Mouse (Mus musculus) liver, adult 2 months (tissue): ENCODE measurements around the gene Tnp2. TPM values are rescaled to one million over a fixed set of nuclear protein-coding genes. Genes with fewer than 3 reads are reported as not detected.

Source experiments
- DNase-seq: peaks from one replicate; pipeline ENCODE4 v3.0.0-alpha.2; 2011; ENCODE audit warnings: low read depth, low spot score; ENCODE audit errors: extremely low read depth
- H3K27ac ChIP-seq: fragments of 200-500 bp; replicated peaks from 2 replicates; pipeline ENCODE4 v1.5.1; 2012; ENCODE audit warnings: low read depth, mild to moderate bottlenecking, control low read depth, inconsistent platforms, low read length; ENCODE audit not compliant: insufficient read depth
- H3K27me3 ChIP-seq: fragments of 200-500 bp; 2 replicates; pipeline ENCODE4 v1.6.1; 2012; ENCODE audit warnings: mild to moderate bottlenecking, moderate library complexity, low read length, inconsistent platforms; ENCODE audit not compliant: control insufficient read depth, insufficient read depth
- H3K36me3 ChIP-seq: fragments of 200-500 bp; 2 replicates; pipeline ENCODE4 v1.6.1; 2012; ENCODE audit warnings: low read length, inconsistent platforms; ENCODE audit not compliant: control insufficient read depth, insufficient read depth
- H3K4me1 ChIP-seq: fragments of 200-500 bp; 2 replicates; pipeline ENCODE4 v1.6.1; 2011; ENCODE audit warnings: low read length; ENCODE audit not compliant: control insufficient read depth, insufficient read depth
- H3K4me3 ChIP-seq: fragments of 200-500 bp; 2 replicates; pipeline ENCODE4 v1.5.1; 2011; ENCODE audit warnings: low read depth, mild to moderate bottlenecking, control low read depth, low read length, moderate library complexity; ENCODE audit not compliant: insufficient read depth
- H3K79me2 ChIP-seq: fragments of 200-500 bp; 2 replicates; pipeline ENCODE4 v1.6.1; 2012; ENCODE audit warnings: inconsistent platforms, mild to moderate bottlenecking, low read length, moderate library complexity; ENCODE audit not compliant: control insufficient read depth, insufficient read depth
- H3K9ac ChIP-seq: fragments of 200-500 bp; 2 replicates; pipeline ENCODE4 v1.6.1; 2012; ENCODE audit warnings: low read depth, mild to moderate bottlenecking, control low read depth, inconsistent platforms, low read length
- CTCF ChIP-seq: fragments of 200-500 bp; IDR thresholded peaks from 2 replicates; pipeline ENCODE4 v1.5.1; 2011; ENCODE audit warnings: low read depth, low read length, control low read depth
- POLR2A ChIP-seq: fragments of 200-500 bp; IDR thresholded peaks from 2 replicates; pipeline ENCODE4 v1.6.1; 2011; ENCODE audit warnings: low read length, control low read depth; ENCODE audit not compliant: insufficient read depth; ENCODE audit errors: extremely low read depth
- WGBS: fragments of 180-500 bp; shearing (Covaris S2); methylation state at CpG from one replicate; pipeline ENCODE4 v1.1.7; 2018; 5-methylcytosine and 5-hydroxymethylcytosine counted together
- polyA plus RNA-seq: library from polyadenylated mRNA; depleted of rRNA; stranded (reverse); fragments of >200 nt; gene quantifications from 2 replicates; pipeline ENCODE4 v1.2.3, GENCODE M21; 2012; rRNA removed
- total RNA-seq: library from RNA; depleted of rRNA; stranded (reverse); fragments of >200 nt; gene quantifications from 2 replicates; pipeline ENCODE4 v1.2.3, GENCODE M21; 2014; rRNA removed

Gene Tnp2
- total RNA-seq (not detected in 2 replicates), polyA plus RNA-seq (0.87 TPM in 1 of 2 replicates, not detected in the other)

- 75% methylated on average over 16 of the region's 16 CpGs for WGBS
- Histone ChIP-seq H3K36me3 (no peaks in the 10 kb centered on the region), H3K27ac (no peak within 1 kb of the TSS), H3K4me3 (no peak within 1 kb of the TSS), H3K27me3 (0 out of 2 replicates have a peak, but pooled peaks cover 5% of the 10 kb centered on the region), H3K4me1 (no peaks in the 10 kb centered on the region), H3K9ac (no peak within 1 kb of the TSS), H3K79me2 (no peaks in the 10 kb centered on the region)
- TF ChIP-seq POLR2A (no peak), CTCF (no peak)
- no peak for DNase-seq
Measured at GRCm38 (mm10) chr16:10788271-10788670, at the start of gene Tnp2. Gene Tnp2, minus strand, starts transcription at chr16:10788660.

- no peak for DNase-seq
- H3K9ac ChIP-seq, result no peak overlapping the region
- H3K36me3 ChIP-seq, result no peaks in the 10 kb centered on the region
- H3K79me2 ChIP-seq, result no peaks in the 10 kb centered on the region
- no peaks in the 10 kb centered on the region for H3K27me3 ChIP-seq
- TF ChIP-seq CTCF, result no peak
- no peak for TF ChIP-seq POLR2A
- H3K27ac ChIP-seq, result no peak overlapping the region
- H3K4me3 ChIP-seq, result no peak overlapping the region
- WGBS, result 87% methylated on average over 1 of the region's 1 CpGs
- H3K4me1 ChIP-seq, result peaks cover 5% of the 10 kb centered on the region; the same call in 1 of the 2 replicates
Measured at GRCm38 (mm10) chr16:10837903-10838302, 49.4 kb upstream of the Tnp2 start.

- 90% methylated on average over 3 of the region's 3 CpGs for WGBS
- no peaks in the 10 kb centered on the region for H3K36me3 ChIP-seq
- TF ChIP-seq CTCF, result no peak
- TF ChIP-seq POLR2A, result no peak
- H3K9ac ChIP-seq, result no peak overlapping the region
- DNase-seq, result no peak
- no peaks in the 10 kb centered on the region for H3K27me3 ChIP-seq
- peaks cover 5% of the 10 kb centered on the region; the same call in 1 of the 2 replicates for H3K4me1 ChIP-seq
- no peak overlapping the region for H3K27ac ChIP-seq
- no peak overlapping the region for H3K4me3 ChIP-seq
- H3K79me2 ChIP-seq, result no peaks in the 10 kb centered on the region
Measured at GRCm38 (mm10) chr16:10837250-10837649, 48.8 kb upstream of the Tnp2 start.

- H3K27me3 ChIP-seq, result no peaks in the 10 kb centered on the region
- WGBS, result 98% methylated on average over 3 of the region's 3 CpGs
- DNase-seq, result no peak
- TF ChIP-seq CTCF (no peak), POLR2A (no peak)
- peaks cover 5% of the 10 kb centered on the region; the same call in 1 of the 2 replicates for H3K4me1 ChIP-seq
- no peak overlapping the region for H3K4me3 ChIP-seq
- H3K9ac ChIP-seq, result no peak overlapping the region
- H3K79me2 ChIP-seq, result no peaks in the 10 kb centered on the region
- no peak overlapping the region for H3K27ac ChIP-seq
- H3K36me3 ChIP-seq, result no peaks in the 10 kb centered on the region
Measured at GRCm38 (mm10) chr16:10836388-10836787, 47.9 kb upstream of the Tnp2 start.

- Histone ChIP-seq H3K4me3 (peak within 1 kb of the TSS; percentile 88), H3K9ac (peak within 1 kb of the TSS; percentile 78), H3K36me3 (no peaks in the 10 kb centered on the region), H3K79me2 (no peaks in the 10 kb centered on the region), H3K27ac (no peak within 1 kb of the TSS), H3K4me1 (peaks cover 5% of the 10 kb centered on the region; the same call in 1 of the 2 replicates), H3K27me3 (no peaks in the 10 kb centered on the region)
- no peak for TF ChIP-seq POLR2A
- no peak for TF ChIP-seq CTCF
- DNase-seq, result peak; percentile 52
- 1% methylated on average over 56 of the region's 69 CpGs for WGBS
Measured at GRCm38 (mm10) chr16:10834911-10835587, 46.6 kb upstream of the Tnp2 start, which contains the start of gene Rmi2. Gene Rmi2, plus strand, starts transcription at chr16:10835059.

GRCm38 (mm10) chr16:10834542-10834910 lies 46.1 kb upstream of the Tnp2 start:
- H3K4me3 ChIP-seq, result peak overlapping the region; percentile 88; the same call in 1 of the 2 replicates
- H3K4me1 ChIP-seq, result peaks cover 5% of the 10 kb centered on the region; the same call in 1 of the 2 replicates
- 8% methylated on average over 12 of the region's 12 CpGs for WGBS

More at GRCm38 (mm10) chr16:10834542-10834910, 46.1 kb upstream of the Tnp2 start:
- H3K79me2 ChIP-seq, result no peaks in the 10 kb centered on the region
- no peaks in the 10 kb centered on the region for H3K36me3 ChIP-seq
- TF ChIP-seq POLR2A (no peak), CTCF (no peak)
- no peak overlapping the region for H3K27ac ChIP-seq
- no peak overlapping the region for H3K9ac ChIP-seq
- H3K27me3 ChIP-seq, result no peaks in the 10 kb centered on the region
- DNase-seq, result no peak
